Mouse (Mus musculus): ENCODE measurements around the gene Rnf113a2. TPM values are rescaled to one million over a fixed set of nuclear protein-coding genes. Genes with fewer than 3 reads are reported as not detected.
A peak's percentile ranks its signal among the peaks of the same experiment; 100 is the strongest.

The Rnf113a2 gene
- polyA plus RNA-seq, 1 experiment from 2014 or later, result 23.0 TPM

- H3K27ac ChIP-seq, result no peak overlapping the region
These were observed 19.3 kb upstream of the Rnf113a2 start for GRCm38 (mm10) chr12:84397685-84398084.

GRCm38 (mm10) chr12:84398629-84399028, 18.4 kb upstream of the Rnf113a2 start:
- H3K4me1 ChIP-seq, result no peaks in the 10 kb centered on the region
- no peaks in the 10 kb centered on the region for H3K27me3 ChIP-seq (replicated peaks)
- H3K9me3 ChIP-seq, result no peaks in the 10 kb centered on the region
- no peaks in the 10 kb centered on the region for H3K36me3 ChIP-seq (replicated peaks)
- no peak overlapping the region for H3K4me3 ChIP-seq
- no peak overlapping the region for H3K9ac ChIP-seq
- no peak overlapping the region for H3K27ac ChIP-seq
- no peak overlapping the region for H3K4me2 ChIP-seq
- 90% methylated on average over 5 of the region's 5 CpGs for WGBS
- no peak for ATAC-seq (replicated peaks)

More at GRCm38 (mm10) chr12:84397685-84398084, 19.3 kb upstream of the Rnf113a2 start:
- Histone ChIP-seq H3K4me3 (no peak overlapping the region), H3K4me1 (no peaks in the 10 kb centered on the region), H3K9me3 (no peaks in the 10 kb centered on the region), H3K4me2 (no peak overlapping the region), H3K36me3 (replicated peaks) (no peaks in the 10 kb centered on the region), H3K9ac (no peak overlapping the region), H3K27me3 (replicated peaks) (no peaks in the 10 kb centered on the region)
- no peak for ATAC-seq (replicated peaks)

DNA sequence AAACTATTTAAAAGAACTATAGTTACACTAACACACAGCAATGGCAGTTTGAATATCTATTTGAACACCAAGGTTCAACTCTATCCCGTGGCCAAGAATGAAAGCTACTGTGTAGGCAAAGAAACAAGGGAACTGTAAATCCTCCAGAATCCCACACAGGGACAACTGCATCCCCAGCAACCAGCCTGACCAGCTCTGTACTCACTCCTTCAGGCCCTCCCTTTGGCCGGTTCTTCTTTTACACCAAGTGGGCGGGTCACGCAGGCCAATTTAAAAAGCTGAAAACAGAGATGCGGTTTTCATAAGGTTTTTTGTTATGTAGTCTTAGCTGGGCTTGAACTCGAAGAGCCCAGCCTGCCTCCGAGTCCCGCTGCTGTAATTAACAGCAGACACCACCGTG, 17.9 kb upstream of the Rnf113a2 start:
- Histone ChIP-seq H3K36me3 (replicated peaks) (no peaks in the 10 kb centered on the region), H3K4me3 (no peak overlapping the region), H3K27ac (no peak overlapping the region), H3K9ac (no peak overlapping the region), H3K9me3 (no peaks in the 10 kb centered on the region), H3K4me2 (no peak overlapping the region), H3K27me3 (replicated peaks) (no peaks in the 10 kb centered on the region), H3K4me1 (no peaks in the 10 kb centered on the region)
- ATAC-seq (replicated peaks), result no peak
- WGBS, result 82% methylated on average over 9 of the region's 9 CpGs

DNA sequence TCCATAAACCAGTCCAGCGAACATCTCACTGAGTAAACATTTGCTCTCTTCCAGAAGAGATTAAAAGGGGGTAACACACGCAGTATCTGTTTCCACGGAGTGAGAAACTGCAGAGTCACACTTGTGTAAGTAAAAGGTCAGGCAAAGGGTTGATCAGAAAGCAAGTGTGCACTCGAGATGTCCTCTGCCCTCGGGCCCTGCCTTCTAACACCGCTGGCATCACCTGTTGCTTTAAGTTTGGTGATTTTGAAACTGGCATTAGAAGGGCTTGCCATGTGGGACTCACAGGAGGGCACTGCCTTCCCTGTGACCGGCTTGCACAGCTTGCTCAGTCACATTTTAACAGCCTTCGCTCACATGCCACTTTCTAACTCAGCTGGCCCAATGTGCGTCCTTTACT, 17.3 kb upstream of the Rnf113a2 start:
- no peaks in the 10 kb centered on the region for H3K27me3 ChIP-seq (replicated peaks)
- ATAC-seq (replicated peaks), result no peak
- no peak overlapping the region for H3K4me3 ChIP-seq
- no peaks in the 10 kb centered on the region for H3K4me1 ChIP-seq
- no peaks in the 10 kb centered on the region for H3K9me3 ChIP-seq
- H3K4me2 ChIP-seq, result no peak overlapping the region
- no peak overlapping the region for H3K27ac ChIP-seq
- no peak overlapping the region for H3K9ac ChIP-seq
- 89% methylated on average over 9 of the region's 9 CpGs for WGBS
- H3K36me3 ChIP-seq (replicated peaks), result no peaks in the 10 kb centered on the region

GRCm38 (mm10) chr12:84400068-84400467, 16.9 kb upstream of the Rnf113a2 start:
- Histone ChIP-seq H3K4me1 (no peaks in the 10 kb centered on the region), H3K27me3 (replicated peaks) (no peaks in the 10 kb centered on the region), H3K36me3 (replicated peaks) (no peaks in the 10 kb centered on the region), H3K9ac (no peak overlapping the region), H3K4me2 (no peak overlapping the region), H3K4me3 (no peak overlapping the region), H3K9me3 (no peaks in the 10 kb centered on the region), H3K27ac (no peak overlapping the region)
- ATAC-seq (replicated peaks), result no peak
- WGBS, result 84% methylated on average over 3 of the region's 3 CpGs

- WGBS, result 69% methylated on average over 3 of the region's 3 CpGs
- no peak for ATAC-seq (replicated peaks)
- no peak overlapping the region for H3K4me3 ChIP-seq
These were observed 16.3 kb upstream of the Rnf113a2 start for GRCm38 (mm10) chr12:84400653-84401052.

GRCm38 (mm10) chr12:84402923-84403322, 14.1 kb upstream of the Rnf113a2 start:
- Histone ChIP-seq H3K4me1 (peaks cover 3% of the 10 kb centered on the region), H3K27me3 (replicated peaks) (no peaks in the 10 kb centered on the region), H3K27ac (no peak overlapping the region), H3K9ac (no peak overlapping the region), H3K9me3 (no peaks in the 10 kb centered on the region), H3K4me2 (no peak overlapping the region), H3K36me3 (replicated peaks) (no peaks in the 10 kb centered on the region), H3K4me3 (no peak overlapping the region)
- 81% methylated on average over 9 of the region's 9 CpGs for WGBS
- no peak for ATAC-seq (replicated peaks)

More at GRCm38 (mm10) chr12:84400653-84401052, 16.3 kb upstream of the Rnf113a2 start:
- Histone ChIP-seq H3K36me3 (replicated peaks) (no peaks in the 10 kb centered on the region), H3K27ac (no peak overlapping the region), H3K4me2 (no peak overlapping the region), H3K27me3 (replicated peaks) (no peaks in the 10 kb centered on the region), H3K9me3 (no peaks in the 10 kb centered on the region), H3K9ac (no peak overlapping the region), H3K4me1 (no peaks in the 10 kb centered on the region)

DNA sequence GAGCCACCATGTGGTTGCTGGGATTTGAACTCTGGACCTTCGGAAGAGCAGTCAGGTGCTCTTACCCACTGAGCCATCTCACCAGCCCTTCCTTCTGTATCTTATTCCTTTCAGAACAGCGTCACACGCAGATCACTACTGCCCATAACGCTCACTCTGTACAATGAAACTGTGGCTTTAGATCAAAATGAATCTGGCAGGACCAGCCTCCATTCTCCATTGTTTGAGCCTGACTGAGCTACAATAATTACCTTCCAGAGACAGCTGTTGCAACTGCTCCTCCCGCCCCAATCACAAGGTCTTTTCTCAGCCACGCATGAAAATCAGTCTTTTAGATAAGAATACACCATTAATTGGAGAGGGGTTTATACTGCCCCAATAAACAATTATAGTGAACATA, 12.5 kb upstream of the Rnf113a2 start:
- Histone ChIP-seq H3K27me3 (replicated peaks) (no peaks in the 10 kb centered on the region), H3K4me1 (peaks cover 10% of the 10 kb centered on the region), H3K4me3 (no peak overlapping the region), H3K4me2 (no peak overlapping the region), H3K9ac (no peak overlapping the region), H3K9me3 (no peaks in the 10 kb centered on the region), H3K27ac (no peak overlapping the region), H3K36me3 (replicated peaks) (no peaks in the 10 kb centered on the region)
- WGBS, result 74% methylated on average over 6 of the region's 6 CpGs
- ATAC-seq (replicated peaks), result no peak

DNA sequence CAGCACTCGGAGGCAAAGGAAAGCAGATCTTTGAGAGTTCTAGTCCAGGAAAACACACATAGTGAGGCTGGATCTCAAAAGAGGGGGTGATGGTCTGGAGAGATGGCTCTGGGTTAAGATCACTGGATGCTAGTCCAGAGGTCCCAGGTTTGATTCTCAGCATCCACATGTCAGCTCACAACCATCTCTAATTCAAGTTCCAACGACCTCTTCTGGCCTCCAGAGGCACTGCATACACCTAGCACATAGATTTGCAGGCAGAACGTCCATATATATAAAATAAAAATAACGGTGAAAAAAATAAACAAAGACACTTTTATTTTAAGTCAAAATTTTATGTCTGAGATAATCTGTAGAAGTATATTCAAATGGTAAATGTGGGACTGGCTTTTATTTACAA, 9.7 kb upstream of the Rnf113a2 start:
- H3K27me3 ChIP-seq (replicated peaks), result no peaks in the 10 kb centered on the region
- whole genome bisulfite sequencing, result 65% methylated on average over 4 of the region's 4 CpGs
- ATAC-seq (replicated peaks), result no peak
- H3K9ac ChIP-seq, result no peak overlapping the region
- no peak overlapping the region for H3K27ac ChIP-seq
- H3K4me3 ChIP-seq, result no peak overlapping the region
- H3K36me3 ChIP-seq (replicated peaks), result no peaks in the 10 kb centered on the region
- H3K4me2 ChIP-seq, result no peak overlapping the region
- peaks cover 12% of the 10 kb centered on the region for H3K4me1 ChIP-seq
- no peaks in the 10 kb centered on the region for H3K9me3 ChIP-seq

DNA sequence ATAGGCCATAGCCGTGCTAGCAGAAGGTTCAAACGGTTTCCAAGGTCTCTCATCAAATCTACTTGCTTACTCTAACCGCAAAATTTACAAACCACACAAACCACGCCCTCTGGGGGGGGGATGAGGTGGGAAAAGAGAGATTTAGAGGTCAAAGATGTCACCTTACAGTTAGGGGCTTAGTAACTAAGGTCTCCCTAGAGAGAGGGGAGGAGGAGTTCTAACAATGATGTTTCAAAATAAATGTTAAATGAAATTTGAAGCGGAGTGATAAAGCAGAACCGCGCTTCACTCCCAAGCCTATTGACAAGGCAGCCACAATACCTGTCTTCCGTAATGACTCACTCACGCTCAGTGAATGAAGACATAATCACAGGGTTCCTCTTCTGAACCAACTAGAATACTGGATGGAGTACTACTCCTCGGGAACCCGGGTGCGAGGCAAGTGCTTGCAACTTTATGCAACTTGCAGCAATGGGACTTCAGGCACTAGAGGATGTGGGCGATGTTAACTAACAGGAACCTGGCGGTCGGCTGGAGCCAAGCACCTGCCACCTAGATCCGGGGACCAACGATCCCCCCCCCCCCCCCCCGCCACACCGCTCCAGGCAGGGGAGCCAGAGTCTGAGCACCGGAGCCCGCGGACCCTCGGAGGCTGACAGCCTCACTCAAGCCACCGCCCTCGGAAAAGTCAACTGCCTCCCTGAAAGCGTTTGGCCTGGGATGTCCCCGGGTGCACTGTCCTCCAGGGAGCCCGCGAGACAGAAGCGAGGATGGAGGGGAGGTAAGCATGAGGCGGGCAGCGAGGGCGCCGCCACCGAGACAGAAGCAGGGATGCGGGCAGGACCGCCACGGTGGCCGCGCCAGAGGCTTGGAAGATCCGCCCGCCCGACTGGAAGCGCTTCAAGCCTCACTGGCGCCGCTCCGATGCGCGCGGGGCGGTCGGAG, 8.8 kb upstream of the Rnf113a2 start:
- H3K36me3 ChIP-seq (replicated peaks), result no peaks in the 10 kb centered on the region
- H3K9me3 ChIP-seq, result no peaks in the 10 kb centered on the region
- H3K27me3 ChIP-seq (replicated peaks), result no peaks in the 10 kb centered on the region
- peak overlapping the region; percentile 93 for H3K27ac ChIP-seq
- H3K4me1 ChIP-seq, result peaks cover 12% of the 10 kb centered on the region
- H3K4me3 ChIP-seq, result peak overlapping the region; percentile 94
- peak overlapping the region; percentile 92 for H3K9ac ChIP-seq
- H3K4me2 ChIP-seq, result peak overlapping the region; percentile 90
- ATAC-seq (replicated peaks), result peak; percentile 81
- 1% methylated on average over 49 of the region's 52 CpGs for WGBS

- H3K4me2 ChIP-seq, result peak within 1 kb of the TSS; percentile 90
- peak within 1 kb of the TSS; percentile 93 for H3K27ac ChIP-seq
- H3K9me3 ChIP-seq, result no peaks in the 10 kb centered on the region
- under 1% methylated on average over 57 of the region's 63 CpGs for WGBS
- no peaks in the 10 kb centered on the region for H3K27me3 ChIP-seq (replicated peaks)
- peaks cover 12% of the 10 kb centered on the region for H3K4me1 ChIP-seq
- peak within 1 kb of the TSS; percentile 92 for H3K9ac ChIP-seq
- H3K4me3 ChIP-seq, result peak within 1 kb of the TSS; percentile 94
- no peaks in the 10 kb centered on the region for H3K36me3 ChIP-seq (replicated peaks)
- ATAC-seq (replicated peaks), result peak; percentile 93
These were observed 8.0 kb upstream of the Rnf113a2 start, which contains the start of the genes Entpd5 and Bbof1 for GRCm38 (mm10) chr12:84408819-84409507. Gene Entpd5, minus strand, starts transcription at chr12:84409029. Gene Bbof1, plus strand, starts transcription at chr12:84409071.

DNA sequence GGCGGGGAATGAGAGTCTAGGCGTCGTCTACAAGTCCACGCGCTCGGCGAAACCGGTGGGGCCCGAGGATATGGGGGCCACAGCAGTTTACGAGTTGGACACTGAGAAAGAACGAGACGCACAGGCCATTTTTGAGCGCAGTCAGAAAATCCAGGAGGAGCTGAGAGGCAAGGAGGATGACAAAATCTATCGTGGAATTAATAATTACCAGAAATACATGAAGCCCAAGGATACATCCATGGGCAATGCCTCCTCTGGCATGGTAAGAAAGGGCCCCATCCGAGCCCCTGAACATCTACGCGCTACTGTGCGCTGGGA, 568 bp downstream of the Rnf113a2 start:
- H3K9ac ChIP-seq, result peak overlapping the region; percentile 54
- no peaks in the 10 kb centered on the region for H3K9me3 ChIP-seq
- ATAC-seq (replicated peaks), result peak; percentile 42
- H3K27ac ChIP-seq, result peak overlapping the region; percentile 83
- peak overlapping the region; percentile 59 for H3K4me3 ChIP-seq
- 0 out of 2 replicates have a peak, but pooled peaks cover 3% of the 10 kb centered on the region for H3K36me3 ChIP-seq (replicated peaks)
- H3K4me2 ChIP-seq, result peak overlapping the region; percentile 68
- peaks cover 8% of the 10 kb centered on the region for H3K4me1 ChIP-seq
- no peaks in the 10 kb centered on the region for H3K27me3 ChIP-seq (replicated peaks)
- 34% methylated on average over 18 of the region's 18 CpGs for WGBS
